Mouse (Mus musculus): ENCODE results near the gene Recql5.

The Recql5 gene

GRCm38 (mm10) chr11:115939690-115940329, 6.5 kb upstream of the Recql5 start:
- DNase-seq = peak; percentile 79

- DNase-seq = no peak
These were observed 452 bp upstream of the Recql5 start for GRCm38 (mm10) chr11:115933747-115934110.

- no peak for DNase-seq
These were observed 2.0 kb downstream of the Recql5 start for GRCm38 (mm10) chr11:115931235-115931634.

GRCm38 (mm10) chr11:115929818-115930217, 3.5 kb downstream of the Recql5 start:
- no peak for DNase-seq

GRCm38 (mm10) chr11:115929031-115929430, 4.2 kb downstream of the Recql5 start:
- DNase-seq = no peak

GRCm38 (mm10) chr11:115921986-115922385, 11.3 kb downstream of the Recql5 start:
- DNase-seq = no peak

GRCm38 (mm10) chr11:115920110-115920818, 13.0 kb downstream of the Recql5 start:
- peak; percentile 82 for DNase-seq

GRCm38 (mm10) chr11:115919073-115919472, 14.2 kb downstream of the Recql5 start:
- no peak for DNase-seq

- peak; percentile 13 for DNase-seq
These were observed 14.6 kb downstream of the Recql5 start for GRCm38 (mm10) chr11:115918637-115919036.

GRCm38 (mm10) chr11:115916579-115916978, 16.7 kb downstream of the Recql5 start:
- DNase-seq = no peak

GRCm38 (mm10) chr11:115911632-115912376, 21.5 kb downstream of the Recql5 start, which contains the start of gene Smim6:
TSS of gene Smim6 (plus strand) at chr11:115912017.
- DNase-seq = peak; percentile 50

GRCm38 (mm10) chr11:115911134-115911561, 22.1 kb downstream of the Recql5 start:
- DNase-seq = peak; percentile 70

GRCm38 (mm10) chr11:115906521-115906920, 26.8 kb downstream of the Recql5 start:
- DNase-seq = no peak

- no peak for DNase-seq
These were observed 27.2 kb downstream of the Recql5 start for GRCm38 (mm10) chr11:115906116-115906515.

- DNase-seq = peak; percentile 64
These were observed 28.1 kb downstream of the Recql5 start for GRCm38 (mm10) chr11:115904956-115905790.

GRCm38 (mm10) chr11:115904231-115904955, 28.9 kb downstream of the Recql5 start:
- DNase-seq = peak; percentile 61

GRCm38 (mm10) chr11:115903384-115904230, 29.7 kb downstream of the Recql5 start:
- DNase-seq = no peak

GRCm38 (mm10) chr11:115902831-115903230, 30.4 kb downstream of the Recql5 start:
- DNase-seq = no peak

GRCm38 (mm10) chr11:115902177-115902576, 31.1 kb downstream of the Recql5 start:
- no peak for DNase-seq

GRCm38 (mm10) chr11:115901338-115902161, 31.7 kb downstream of the Recql5 start:
- DNase-seq = peak; percentile 67
